Mouse (Mus musculus) kidney, postnatal 10 days (tissue): ENCODE results near the gene Ptprj.
"Not testable (repeated sequence)": the region's sequence is repeated elsewhere in the genome, so short reads cannot be mapped to it uniquely, and the experiment has no call there.

ENCODE experiments used
- DNase-seq: peaks from one replicate; pipeline ENCODE4 v3.0.0; 2021; ENCODE audit warnings: mixed read lengths

The Ptprj gene

DNA sequence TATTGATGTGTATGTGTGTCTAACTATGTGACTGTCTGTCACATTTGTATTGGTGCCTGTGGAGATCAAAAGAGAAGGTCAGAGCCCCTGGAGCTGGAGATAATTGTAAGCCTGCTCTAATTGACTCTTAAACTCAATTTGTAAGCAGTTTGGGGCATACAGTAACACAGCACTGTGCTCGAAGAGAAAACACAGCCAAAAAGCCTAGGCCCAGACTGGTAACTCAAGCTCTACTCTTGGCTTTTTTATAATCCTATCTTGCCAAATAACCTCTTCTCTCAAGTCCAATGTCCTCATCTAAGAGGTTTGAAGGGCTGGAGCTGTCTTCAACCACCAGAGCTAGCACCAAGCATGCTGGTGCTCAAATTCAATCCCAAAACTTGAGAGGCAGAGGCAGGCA is 3.5 kb downstream of the Ptprj start:
- DNase-seq = no peak

DNA sequence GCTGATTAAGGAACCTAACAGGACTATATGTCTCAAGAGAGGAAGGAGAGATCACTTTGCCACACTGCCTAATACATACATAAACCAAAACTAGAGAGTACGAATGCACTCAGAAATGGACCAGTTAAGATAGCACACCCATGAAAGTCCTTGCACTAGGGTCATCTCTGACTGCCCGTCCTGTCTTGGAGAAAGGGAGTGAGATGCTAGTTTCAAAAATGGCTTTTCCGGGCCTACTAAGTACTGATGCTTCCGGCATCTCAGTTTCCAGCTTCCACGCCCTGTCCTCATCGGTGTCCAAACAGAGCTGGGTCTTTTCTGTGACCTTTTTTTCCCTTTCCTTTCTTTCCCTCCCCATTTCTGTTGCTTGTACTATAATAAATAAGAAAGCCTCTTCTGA is 4.0 kb downstream of the Ptprj start:
- no peak for DNase-seq

DNA sequence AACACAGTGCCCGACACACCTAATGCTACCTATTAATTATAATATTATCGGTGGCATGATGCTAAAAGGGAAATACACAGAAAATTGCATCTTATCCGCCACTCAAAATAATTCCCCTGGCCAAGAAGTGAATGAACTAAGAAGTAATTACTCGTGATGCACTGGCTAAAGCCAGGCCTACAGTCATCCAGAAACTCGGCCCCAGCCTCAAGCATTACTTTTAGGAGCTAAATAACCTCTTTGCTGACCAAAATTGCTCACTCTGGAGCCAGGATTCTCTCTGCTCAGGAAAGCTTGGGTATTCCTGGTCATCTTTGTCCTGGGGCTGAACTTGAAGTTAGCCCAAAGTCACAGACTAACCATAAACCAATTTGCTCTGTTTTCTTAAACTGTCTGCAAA is 4.7 kb downstream of the Ptprj start:
- no peak for DNase-seq

DNA sequence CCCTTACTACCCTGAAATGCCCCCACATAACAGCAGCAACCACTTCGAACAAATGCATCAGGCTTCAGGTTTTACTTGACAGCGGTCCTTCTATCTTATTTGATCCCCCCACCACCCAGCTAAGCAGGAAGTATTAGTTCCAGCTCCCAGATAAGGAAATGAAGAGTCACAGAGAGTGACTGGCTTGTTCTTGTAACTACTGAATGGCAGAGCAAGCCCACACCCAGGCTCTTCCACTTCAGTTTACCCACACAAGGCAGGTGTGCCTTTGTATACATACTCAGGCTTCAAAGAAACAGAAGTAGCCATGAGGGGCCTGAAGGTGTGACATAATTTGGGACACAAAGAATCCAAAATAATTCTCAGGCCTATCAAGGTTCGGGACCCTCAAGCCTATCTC is 5.3 kb downstream of the Ptprj start:
- no peak for DNase-seq

DNA sequence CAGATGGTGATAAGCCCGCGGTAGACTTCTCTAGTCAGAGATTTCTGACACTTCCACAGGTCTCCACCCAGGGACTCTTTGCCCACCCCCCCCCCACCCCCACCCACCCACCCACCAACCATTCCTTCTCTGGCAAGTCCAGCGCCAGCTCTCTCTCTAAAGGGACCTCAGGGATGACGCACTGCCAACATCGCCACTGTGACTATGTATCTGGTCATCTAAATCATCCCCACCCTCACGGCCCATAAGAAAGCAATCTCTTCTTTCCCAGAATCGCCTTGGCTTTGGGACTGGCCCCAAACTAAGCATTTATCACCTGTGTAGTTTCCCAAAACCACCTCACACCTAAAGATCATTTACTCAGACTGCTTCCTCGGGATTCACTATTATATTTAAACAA is 5.9 kb downstream of the Ptprj start:
- no peak for DNase-seq

DNA sequence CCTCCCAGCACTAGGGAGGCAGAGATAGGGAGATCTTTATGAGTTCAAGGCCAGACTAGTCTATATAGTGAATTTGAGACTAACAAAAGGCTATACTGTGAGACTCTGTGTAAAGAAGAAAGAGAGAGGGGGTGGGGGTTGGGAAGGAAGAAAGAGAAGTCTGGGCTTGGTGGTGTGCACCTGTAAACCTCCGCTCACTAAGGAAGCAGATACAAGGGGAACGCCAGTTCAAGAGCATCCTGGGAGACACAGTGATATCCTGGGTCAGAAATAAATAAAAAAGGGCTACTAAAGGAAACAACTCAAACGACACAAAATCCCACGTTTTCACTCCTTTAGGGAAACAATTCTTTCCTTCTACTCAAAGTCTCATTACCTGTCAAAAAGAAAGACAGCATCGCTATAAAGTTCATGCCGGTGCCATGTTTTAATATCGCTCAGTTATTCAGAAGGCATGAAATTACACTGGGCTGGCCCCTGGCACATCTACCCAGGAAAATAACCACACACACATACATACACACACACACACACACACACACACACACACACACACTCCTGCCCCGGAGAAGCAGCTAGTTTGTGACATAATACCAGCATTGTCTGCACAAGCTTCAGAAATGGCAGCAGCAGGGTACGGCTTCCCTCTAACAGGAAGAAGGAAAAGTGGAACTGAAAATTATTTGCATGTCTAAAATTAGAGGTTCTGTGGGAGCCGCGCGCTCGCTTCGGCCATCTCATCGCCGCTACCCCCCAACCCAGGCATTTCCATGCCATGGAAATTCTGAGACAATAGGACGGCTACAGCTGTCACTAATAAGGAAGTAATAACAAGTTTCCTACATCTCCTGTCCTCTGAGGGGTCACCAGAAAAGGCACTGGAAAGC is 6.6 kb downstream of the Ptprj start:
- DNase-seq = no peak

DNA sequence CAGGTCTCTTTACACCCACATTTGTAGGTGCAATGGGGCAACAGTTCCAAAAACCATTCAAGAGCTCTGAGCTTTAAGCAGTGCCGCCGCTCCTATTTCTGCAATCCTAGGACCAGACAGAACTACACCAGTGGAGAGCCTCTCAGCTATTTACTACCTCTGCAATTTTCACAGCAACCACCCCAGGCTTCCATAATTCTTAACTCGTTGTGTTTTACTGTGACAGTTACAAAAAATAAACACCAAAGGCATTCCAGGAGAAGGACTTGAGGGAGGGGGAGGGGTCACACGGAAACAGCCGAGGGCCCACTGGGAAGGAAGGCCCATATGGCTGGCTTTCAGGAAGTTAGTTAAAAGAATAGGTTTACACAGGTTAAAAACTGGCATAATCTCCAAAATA is 8.3 kb downstream of the Ptprj start:
- no peak for DNase-seq

DNA sequence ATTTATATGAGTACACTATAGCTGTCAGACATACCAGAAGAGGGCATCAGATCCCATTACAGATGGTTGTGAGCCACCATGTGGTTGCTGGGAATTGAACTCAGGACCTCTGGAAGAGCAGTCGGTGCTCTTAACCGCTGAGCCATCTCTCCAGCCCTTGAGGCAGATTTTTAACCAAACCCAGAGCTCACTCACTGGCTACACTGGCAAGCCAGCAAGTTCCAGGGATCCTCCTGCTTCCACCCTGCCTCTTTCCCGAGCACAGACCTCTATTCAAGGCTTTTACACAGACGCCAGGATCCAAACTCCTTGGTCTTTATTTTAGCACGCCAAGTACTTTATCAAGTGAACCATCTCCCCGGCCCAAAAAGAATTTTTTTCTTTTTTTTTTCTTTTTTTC is 9.0 kb downstream of the Ptprj start:
- DNase-seq = not testable (repeated sequence)

DNA sequence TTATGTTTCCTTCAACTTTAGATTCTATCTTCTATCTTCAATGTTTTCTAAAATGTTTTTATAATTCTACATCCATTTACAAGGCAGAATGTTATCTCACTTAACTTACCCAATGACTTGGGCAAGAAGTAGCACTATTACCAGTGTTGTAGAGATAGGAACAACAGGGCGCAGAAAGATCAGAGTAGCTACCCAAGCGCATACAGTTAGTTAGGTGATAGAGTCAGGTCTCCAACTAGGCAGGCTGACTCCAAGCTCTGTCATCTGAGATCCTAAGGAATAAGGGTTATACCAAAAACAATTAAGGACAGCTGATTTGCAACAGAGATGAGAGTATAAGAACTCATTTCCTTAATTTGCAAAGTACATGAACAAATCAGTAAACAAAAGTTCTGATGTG is 9.6 kb downstream of the Ptprj start:
- DNase-seq = no peak

DNA sequence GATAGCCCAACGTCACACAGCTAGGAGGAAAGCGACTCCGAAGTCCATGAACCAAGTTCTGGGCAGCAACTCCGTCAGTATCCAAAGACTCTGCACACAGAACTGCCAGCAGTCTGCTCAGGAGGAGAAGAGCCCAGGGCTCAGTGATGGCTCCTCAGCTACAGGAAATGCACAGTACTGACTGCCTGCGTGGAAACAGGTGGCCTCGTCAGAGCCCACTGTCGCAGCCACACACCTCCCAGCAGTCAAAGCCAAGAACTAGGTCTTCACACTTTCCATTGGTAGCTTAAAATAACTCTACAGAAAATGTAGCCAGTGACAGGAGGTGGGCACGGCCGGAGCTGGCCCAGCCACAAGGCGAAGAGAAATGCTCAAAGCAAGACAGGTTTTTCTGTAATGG is 10.2 kb downstream of the Ptprj start:
- DNase-seq = no peak

DNA sequence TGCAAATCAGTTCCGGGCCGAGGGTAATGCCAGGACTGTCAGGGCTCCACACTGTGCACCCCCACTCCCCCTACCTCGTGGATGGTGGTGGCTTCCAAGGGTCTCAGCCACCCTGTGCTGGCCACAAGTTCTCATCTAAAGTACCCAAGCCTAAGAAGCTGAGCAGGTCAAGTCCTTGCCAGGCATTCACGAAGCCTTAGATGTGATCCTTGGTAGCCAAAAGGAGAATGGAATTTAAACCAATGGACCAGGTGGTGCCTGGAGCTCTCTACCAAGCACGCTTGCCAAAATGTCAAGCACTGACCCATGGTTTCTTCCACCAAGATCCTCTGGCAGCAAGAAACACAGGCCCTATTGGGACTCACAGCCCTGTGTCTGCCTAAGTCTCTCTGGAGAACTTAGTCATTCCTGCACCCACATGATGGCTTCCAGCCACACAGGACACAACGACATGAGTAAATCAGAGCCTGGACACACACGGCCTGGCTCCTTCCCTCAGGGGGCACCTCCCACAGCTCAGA is 11.4 kb downstream of the Ptprj start:
- DNase-seq = no peak

DNA sequence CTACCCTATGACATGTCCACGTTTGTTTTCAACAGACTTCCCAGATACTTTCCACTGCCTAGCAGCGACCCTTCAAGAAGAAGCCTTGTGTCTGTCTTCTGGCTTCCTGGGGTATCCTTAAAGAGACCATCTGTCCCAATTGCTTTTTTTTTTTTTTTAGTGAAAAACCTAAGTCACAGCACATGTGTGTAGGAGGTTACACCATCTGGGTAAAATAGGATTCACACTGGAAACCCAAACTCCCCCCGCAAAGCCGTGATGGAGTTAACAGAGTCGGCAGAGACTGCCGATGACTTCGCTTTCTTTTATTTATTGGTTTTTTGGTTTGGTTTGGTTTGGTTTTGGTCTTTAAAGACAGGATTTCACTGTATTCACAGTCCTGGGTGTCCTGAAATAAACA is 12.4 kb downstream of the Ptprj start:
- no peak for DNase-seq

DNA sequence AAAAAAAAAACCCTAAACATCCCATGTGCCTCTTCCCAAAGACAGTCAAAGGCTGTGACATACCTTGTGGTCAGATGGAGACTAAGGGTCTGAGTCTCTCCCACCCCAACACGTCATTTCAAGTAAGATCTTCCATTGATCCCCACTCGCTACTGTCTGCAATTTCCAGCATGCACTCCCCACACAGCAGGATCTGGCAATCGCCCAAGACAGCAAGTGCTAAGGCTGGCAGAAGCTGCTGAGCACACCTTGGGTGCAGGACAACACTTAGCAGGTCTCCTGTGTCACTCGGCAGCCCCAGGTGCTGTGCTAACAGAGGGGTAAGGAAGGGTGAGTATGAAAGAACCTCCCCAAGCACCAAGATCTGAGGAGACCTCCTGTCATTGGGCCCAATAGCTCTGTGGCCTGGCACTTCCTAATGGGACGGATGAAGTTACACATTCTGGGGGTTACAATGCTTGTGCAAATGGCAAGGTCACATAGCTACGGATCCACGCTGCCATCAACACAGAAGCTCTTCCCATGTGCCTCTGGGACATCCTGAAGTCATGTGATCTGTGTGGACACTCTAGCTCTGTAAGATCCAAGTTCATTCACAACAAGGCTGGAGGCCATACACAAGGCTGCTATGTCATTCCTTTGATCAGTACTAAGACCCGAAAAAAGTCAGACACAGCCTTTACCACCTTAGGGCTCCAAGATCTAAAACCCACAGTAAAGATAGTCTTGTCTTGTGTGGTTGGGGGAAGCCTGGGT is 13.5 kb downstream of the Ptprj start:
- DNase-seq = peak; percentile 78

DNA sequence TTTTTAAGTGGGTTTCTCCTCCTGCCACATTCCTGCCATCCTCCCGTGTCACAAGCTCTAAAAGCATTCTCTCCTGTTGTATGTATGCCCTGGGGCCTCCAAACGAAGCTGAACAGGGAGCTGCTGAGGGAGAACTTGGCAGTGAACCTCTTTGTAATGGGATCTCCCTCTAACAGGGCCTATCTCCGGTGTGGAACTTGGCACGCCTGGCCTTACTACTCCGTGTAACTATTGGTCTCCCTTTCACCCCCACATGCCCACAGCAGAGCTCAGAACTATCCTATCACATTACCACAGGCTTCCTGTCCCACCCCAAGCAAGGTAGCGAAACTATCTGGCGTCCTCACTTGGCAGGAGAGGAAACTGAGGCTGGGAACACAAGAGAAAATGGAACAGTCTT is 14.4 kb downstream of the Ptprj start:
- DNase-seq = peak; percentile 40

DNA sequence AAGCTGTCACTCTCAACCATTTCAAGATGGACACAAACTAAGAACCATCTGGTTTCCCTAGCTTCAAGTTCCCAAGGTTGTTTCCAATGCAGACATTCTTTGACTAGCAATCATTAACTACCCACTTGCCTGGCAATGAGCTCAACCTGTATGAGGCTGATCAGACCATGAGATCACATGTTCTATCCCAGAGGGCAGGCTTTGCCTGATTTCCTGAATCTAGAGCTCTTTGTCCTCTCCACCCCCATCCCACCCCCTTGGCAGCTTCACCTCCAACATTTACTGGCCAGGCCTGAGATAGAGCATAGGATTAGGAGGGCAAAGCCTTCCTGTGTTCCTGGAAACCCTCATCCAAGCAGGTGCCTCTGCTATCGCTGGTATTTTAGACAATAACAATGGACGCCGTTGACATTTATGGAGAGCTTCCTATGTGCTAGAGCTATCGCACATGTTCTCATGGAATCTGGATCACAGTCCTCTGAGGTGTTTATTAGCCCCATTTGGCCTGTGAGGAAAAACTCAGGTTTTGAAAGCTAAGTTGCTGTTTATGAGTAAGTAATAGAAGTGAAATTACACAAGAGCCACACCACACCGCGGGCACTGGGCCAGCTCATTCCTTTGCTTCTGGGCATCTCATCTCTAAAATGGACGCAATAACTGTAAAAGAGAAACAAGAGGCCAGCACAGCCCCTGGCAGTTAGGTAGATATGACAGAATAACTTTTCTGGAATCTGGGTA is 15.1 kb downstream of the Ptprj start:
- peak; percentile 69 for DNase-seq

DNA sequence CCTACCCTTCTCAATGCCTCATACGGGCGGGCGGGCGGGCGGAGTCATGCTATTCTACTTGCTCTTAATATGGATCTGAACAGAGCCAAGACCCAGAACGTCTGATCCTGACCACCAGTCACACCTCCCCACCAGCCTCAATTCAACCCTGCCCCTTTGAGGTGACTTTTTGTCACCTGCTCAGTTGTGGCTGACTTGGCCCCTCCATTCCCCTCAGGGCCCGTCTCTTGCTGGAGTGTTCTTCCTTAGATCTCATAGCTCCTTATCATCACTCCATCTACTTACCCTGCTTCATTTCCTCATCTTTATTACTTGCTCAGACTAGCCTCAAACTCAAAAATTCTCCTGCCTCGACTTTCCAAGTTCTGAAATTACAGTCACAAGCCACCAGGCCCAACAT is 15.9 kb downstream of the Ptprj start:
- DNase-seq = no peak

DNA sequence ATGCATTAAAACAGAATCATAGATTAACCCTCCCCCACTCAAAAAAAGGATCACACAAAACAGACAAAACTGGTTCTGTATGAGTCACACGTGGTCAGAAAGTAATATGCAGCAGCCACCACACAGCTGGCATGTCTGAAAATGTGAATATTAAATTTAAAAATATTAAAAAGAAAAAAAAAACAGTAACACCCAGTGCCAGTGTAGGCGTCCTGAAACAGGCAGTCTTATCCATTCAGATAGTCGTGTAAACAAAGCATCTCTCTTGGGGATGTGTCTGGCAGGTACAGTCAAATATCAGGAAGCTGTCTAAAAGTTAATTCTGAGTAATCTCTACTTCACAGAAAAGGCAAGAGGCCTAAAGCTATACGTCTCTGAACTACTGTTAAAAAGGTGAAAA is 17.3 kb downstream of the Ptprj start:
- no peak for DNase-seq

DNA sequence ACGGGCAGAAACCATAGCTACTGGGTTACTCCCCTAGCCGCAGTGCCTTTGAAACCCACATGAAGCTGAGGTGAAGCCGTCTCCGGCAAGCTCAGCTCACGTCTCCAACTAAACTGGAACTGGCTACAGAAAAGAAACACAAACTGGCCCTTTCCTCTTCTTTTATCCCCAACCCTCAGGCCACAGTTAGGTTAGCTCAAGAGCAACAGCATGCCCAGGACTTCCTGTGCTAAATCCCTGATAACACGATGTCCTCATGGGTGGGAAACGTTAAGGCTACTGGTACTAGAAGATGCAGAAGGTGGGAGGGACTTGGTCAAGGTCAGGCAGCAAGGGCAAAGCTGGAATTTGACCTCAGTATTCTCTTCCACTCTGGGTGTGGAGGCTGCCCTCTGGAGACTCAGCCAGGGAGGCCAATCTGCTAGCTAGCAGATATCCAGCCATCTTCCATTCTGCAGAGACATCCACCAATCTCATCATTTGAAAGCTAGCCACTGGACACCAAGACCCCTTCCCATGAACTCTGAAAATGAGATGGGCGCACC is 18.2 kb downstream of the Ptprj start:
- DNase-seq = no peak

DNA sequence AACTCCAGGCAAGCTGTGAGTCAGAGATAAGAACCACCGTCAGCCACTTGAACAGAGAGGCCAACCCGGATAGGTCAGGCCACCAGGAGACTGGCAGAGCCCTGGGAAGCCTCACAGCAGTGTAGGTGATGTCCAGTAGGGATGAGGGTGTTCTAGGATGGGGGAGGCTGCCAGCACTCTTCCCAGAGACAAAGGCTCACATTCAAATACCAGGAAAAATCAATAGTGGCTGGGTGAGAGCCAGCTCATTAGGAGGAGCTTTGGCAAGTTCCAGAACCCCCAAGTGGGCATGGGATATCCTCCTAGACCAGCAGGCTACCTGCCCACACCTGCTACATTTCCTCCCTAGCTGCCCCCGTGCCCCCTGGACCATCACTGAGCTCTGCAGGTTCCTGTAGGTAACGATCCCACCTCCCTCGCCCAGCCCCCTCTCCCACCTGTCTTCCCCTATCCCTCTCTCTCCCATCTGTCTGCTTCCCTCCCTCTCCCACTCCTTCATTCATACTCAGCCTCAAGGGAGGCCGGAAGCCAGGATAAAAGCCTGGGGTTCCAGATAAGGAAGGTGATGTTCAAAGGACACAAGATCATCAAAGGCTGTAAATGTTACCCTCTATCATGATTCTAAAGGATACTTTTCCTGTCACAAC is 20.1 kb downstream of the Ptprj start:
- DNase-seq = no peak

DNA sequence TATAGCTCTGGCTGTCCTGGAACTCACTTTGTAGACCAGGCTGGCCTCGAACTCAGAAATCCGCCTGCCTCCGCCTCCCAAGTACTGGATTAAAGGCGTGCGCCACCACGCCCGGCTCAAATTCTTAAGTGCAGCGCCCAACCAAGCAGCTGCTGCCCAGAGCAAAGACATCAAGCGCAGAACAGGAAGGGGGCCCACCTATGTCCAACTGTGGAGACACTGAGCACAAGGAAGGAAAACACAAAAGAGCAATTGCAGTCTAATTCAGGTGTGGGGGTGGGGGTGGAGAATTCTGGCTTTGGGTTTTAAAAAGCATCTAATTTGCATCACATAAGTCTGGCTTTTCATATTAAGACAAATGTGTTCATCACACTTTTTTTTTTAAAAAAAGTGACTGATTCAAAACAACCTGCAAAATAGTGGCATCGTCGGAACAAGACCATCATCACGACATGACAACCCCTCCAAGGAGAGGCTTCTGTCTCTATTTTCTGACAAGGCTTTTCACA is 20.7 kb downstream of the Ptprj start:
- DNase-seq = no peak

DNA sequence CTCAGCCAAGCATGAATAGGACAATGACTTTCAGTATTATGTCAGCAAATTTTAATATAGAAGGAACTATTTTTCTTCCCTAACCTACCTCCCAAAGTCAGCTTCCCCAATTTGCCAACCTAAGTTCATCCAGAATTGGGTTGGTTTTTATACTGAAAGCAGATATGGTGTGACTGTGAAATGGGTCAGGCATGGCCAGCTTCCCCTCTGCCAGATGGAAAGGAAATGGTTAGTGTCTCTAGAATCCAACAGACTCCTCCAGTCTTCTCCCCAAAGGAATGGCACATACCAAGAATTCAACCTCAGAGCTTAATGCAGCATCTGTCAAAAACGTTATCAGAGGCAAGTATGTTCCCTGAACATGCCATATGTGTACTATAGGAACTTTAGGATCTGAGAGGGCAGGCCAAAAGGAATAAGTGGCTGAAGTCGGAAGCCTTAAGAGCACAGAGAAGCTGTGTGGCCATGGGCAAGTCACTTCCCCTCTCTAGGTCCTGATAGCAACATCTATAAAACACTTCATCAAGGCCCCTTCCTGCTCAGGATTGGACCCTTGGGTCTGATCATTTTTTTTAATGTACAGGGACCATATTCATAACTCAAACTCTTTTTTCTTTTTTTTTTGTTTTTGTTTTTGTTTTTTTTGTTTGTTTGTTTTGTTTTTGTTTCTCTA is 21.3 kb downstream of the Ptprj start:
- no peak for DNase-seq

DNA sequence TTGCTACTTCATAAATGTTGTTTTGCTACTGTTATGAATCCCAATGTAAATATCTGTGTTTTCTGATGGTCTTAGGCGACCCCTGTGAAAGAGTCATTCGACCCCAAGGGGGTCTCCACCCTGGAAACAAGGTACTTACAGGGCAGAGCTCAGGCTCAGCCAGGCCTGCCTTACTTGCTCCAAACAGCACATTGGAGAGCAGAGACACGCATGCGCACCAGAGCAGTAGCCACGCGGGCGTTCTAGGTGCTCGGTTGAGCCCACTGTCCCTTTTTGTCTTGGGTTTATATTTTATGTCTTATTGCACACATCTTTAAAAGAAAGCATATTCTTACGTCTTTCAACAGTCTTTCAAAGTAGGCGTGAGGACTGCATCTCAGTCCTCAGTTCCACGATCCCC is 22.1 kb downstream of the Ptprj start:
- DNase-seq = no peak
